Mouse (Mus musculus) left cerebral cortex, postnatal 4 days (tissue): ENCODE measurements around the gene Cxcl5. TPM values are rescaled to one million over a fixed set of nuclear protein-coding genes. Genes with fewer than 3 reads are reported as not detected.

Source experiments
- DNase-seq: peaks from one replicate; pipeline ENCODE4 v3.0.0-alpha.2; 2022
- intact Hi-C: fragments of 180-260 bp; cut with DNase I; formaldehyde crosslinking; loops from one replicate; pipeline ENCODE4 v1.15.1; 2025
- total RNA-seq, 2 experiments: library from RNA; stranded (reverse); gene quantifications; 2 replicates each; pipeline ENCODE4 v1.2.3; 2021

Gene Cxcl5
- not detected for total RNA-seq

GRCm38 (mm10) chr5:90759077-90760065 lies at the start of gene Cxcl5:
TSS of gene Cxcl5 (plus strand) at chr5:90759360.
- intact Hi-C loops: no loop called here
- DNase-seq: peak; percentile 10

DNA sequence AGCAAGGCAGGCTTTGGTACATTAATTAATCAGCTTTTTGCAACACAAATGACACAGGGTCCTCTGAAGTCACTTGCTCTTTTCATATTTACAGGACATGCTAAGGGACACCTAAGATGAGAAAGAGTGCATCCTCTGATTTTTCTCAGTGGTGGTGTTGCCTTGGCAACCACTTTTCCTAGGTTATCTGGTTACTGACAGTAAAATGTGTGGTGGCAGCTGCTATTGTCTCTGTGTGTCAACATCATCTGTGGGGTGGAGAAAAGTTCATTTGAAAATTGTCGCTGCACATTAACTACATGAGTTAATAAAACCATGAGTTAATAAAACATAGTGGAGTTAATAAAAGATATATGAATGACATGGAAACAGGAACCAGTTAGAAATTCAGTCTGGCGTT lies 47.8 kb upstream of the Cxcl5 start:
- intact Hi-C loops: no loop called here
- no peak for DNase-seq

DNA sequence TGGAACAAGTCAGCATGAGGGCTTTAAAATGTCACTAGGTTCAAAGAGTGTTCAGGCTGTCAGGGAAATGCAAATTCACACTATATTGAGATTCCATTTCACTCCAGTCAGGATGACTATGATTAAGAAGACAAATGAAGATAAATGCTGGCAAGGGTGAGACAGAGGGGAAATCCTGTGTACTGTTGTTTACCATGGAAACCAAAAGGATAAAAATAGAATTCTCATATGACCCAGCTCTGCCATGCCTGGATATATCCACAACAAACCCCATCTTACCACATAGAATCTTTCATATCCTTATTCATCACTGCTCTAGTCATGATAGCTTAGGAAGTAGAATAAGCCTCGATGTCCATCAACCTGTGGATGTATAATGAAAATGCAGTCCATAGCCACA lies 41.2 kb upstream of the Cxcl5 start:
- no peak for DNase-seq
- intact Hi-C loops: no loop called here

- DNase-seq: no peak
- intact Hi-C loops: no loop called here
Observed at GRCm38 (mm10) chr5:90722656-90723055, 36.5 kb upstream of the Cxcl5 start.

DNA sequence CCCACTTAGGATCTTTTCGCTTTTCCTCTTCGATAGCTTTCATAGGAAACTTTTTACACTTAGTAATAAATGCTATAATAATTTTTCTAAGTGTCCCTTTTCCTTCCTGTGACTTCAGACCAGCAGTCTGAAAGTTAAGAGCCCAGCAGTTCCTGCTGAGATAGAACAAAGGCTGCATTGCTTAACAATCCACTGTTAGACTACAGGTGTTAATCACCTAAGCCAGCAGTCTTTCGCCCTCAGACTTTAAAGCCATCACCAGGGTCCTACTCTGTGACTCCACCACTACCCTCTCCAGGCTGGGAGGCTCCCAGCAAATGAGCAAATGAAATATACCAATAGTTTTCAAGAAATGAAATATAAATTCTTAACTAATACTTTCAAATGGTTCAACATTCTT lies 30.9 kb upstream of the Cxcl5 start:
- no peak for DNase-seq
- intact Hi-C loops: no loop called here

DNA sequence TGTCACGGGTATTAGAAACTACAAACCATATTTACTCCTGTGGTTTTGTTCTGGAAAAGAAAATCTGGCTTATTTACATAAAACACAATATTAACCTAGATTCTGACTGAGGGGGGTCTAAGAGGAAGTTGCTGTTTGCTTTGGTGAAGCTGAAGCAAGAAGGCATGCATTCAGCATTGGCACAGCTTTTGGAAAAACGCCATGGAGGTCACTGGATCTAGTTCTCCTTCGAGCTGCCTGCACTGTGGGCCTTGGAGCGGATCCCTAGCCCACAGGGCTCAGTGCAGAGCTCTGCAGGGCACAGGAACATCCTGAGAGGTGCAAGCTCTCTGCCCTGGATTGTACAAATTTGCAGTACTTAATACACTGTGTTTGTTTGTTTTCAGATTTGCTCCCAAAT lies 27.7 kb upstream of the Cxcl5 start:
- peak; percentile 31 for DNase-seq
- intact Hi-C loops: no loop called here

DNA sequence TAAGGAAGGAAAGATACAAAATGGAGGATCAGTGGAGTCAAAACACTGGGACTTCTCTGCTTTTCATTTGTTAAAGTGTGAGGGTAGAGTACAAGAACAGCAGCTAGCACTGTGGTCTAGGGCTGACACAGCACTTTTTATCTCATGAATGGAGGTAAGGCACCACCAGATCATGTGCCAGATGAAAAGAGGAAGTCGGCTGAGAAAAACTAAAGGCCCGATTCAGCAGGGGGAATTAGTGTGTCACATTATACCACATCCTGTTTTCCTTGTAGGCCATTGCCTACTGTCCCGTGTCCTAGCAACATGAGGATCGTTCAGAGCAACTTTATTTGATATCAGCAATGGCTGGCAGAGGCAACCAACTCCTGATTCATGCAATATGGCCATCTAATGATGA lies 17.1 kb upstream of the Cxcl5 start:
- no peak for DNase-seq

DNA sequence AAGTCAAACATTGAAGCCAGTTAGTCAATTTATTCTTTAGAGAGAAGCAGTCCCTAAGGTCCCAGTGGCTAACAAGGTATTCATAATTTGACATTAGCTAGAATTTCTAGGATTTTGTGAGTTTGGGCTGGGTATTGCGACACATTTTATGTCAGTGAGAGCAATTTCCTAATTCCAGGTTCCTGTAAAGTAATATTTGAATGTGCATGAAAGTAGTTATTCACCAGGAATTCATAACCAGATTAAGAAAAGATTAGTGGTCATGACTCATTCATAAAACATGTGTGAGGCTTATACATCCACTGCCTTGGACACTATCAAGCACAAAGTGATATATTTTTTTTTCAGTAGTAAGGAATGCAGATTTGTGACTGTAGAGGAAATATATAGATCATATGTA lies 5.2 kb upstream of the Cxcl5 start:
- no peak for DNase-seq
- intact Hi-C loops: no loop called here

More for the DNA sequence above, 17.1 kb upstream of the Cxcl5 start:
- intact Hi-C loops: no loop called here

DNA sequence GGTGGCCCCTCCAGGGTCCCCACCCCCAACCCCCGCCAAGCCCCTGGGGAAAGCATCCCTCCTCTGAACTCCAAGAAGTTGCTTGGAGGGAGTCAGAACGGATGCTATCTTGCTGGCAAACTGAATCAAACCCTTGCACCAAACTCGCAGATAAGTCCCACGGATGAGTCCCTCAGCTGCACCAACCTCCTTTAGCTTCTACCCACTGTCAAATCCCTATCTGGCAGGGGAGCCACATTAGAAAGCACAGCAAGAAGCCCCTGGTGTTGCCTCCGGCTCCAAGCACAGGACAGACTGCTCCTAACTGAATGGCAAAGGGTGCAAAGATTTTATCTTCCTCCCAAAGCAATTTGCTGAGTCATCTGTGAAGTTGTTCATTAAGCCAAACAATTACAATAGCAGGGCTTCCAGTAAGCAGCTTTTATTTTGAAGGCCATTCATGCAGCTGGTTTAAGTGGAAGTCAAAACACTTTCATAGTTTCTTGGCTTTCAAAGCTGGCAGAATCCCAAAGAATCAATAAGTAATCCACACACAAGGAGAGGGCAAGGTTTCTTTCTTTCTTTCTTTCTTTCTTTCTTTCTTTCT lies 1.0 kb upstream of the Cxcl5 start:
- intact Hi-C loops: no loop called here
- no peak for DNase-seq

GRCm38 (mm10) chr5:90760303-90760702 lies 1.1 kb downstream of the Cxcl5 start:
- intact Hi-C loops: no loop called here
- no peak for DNase-seq

- no peak for DNase-seq
- intact Hi-C loops: no loop called here
Observed at GRCm38 (mm10) chr5:90760844-90761243, 1.7 kb downstream of the Cxcl5 start.

- intact Hi-C loops: no loop called here
- DNase-seq: no peak
Observed at GRCm38 (mm10) chr5:90761834-90762233, 2.7 kb downstream of the Cxcl5 start.

DNA sequence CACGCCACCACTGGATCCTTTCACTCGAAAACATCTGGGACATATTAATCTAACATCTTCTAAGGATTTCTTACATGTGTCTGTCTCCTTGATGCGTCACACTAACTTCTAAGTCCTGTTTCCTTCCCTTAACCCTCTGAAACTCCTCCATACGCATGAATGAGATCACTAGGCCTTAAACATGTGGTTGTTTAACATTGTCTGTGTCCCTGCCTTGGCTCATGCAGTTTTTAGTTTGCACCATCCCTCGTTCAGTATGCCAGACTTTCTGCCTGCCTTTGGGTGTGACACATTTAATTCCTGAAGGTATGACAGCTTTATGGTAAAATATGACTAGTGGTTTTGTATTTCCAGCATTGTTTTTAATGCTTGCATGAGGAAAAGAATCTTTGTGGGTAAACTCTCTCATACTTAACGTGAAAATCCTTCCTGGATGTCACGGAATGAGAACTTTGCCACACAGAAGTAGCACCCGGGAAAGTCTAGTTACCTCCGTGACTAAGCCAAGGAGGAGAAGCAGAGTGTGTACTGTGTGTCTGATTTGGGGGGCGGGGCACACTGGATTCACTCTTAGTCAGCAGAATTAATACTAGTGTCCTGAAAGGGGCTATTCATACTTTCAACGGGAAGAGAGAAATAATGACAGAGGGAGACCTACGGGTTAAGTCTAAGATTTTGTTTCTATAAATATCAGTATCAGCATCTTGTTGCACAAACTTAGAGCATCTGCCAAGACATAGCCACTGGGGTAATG lies 4.9 kb downstream of the Cxcl5 start:
- intact Hi-C loops: no loop called here

GRCm38 (mm10) chr5:90765821-90766606 lies 6.9 kb downstream of the Cxcl5 start:
- intact Hi-C loops: no loop called here
- no peak for DNase-seq

More for the DNA sequence above, 4.9 kb downstream of the Cxcl5 start:
- no peak for DNase-seq

- no peak for DNase-seq
- intact Hi-C loops: no loop called here
Observed at GRCm38 (mm10) chr5:90768218-90768617, 9.1 kb downstream of the Cxcl5 start, which contains the start of gene Ppbp. TSS of gene Ppbp (plus strand) at chr5:90768518.

- no peak for DNase-seq
- intact Hi-C loops: no loop called here
Observed at GRCm38 (mm10) chr5:90771369-90771768, 12.2 kb downstream of the Cxcl5 start.

DNA sequence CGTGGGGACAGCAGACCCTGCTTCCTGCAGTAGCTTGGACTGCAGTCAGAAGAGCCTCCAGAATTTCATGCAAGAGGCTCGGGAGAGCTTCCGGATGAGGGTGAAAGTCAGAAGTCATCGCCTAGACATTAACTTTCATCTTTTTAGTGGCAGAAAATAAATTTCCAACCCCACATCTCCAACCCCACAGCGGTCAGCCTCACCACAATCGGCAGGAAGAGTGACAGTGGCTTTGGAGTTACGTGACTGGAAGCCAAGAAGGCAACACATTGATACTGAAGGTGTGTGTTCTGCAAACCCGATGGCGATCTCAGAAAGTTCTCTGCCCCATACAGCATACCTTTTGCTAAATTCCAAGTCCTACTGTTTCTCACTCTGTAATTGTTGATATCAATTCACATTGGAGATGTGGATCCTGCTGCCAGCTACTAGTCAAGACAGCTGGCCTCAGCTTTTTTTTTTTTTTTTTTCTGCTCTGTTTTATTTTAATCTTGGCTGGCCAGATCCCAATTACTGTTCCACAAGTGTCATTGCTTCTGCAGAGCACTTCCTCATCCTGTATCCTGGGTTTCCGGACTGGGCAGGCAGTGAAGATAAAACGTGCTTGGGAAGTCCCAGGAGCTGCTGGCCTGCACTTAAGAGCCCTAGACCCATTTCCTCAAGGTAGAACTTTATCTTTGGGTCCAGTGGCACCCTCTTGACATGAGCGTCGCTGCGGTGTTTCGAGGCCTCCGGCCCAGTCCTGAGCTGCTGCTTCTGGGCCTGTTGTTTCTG lies 12.9 kb downstream of the Cxcl5 start, which contains the start of gene Pf4:
Gene Pf4 (plus strand): TSS at position 556 of the 774 bp plus-strand sequence.
- intact Hi-C loops: no loop called here
- DNase-seq: no peak

- DNase-seq: no peak
- intact Hi-C loops: no loop called here
Observed at GRCm38 (mm10) chr5:90775562-90775961, 16.4 kb downstream of the Cxcl5 start.

DNA sequence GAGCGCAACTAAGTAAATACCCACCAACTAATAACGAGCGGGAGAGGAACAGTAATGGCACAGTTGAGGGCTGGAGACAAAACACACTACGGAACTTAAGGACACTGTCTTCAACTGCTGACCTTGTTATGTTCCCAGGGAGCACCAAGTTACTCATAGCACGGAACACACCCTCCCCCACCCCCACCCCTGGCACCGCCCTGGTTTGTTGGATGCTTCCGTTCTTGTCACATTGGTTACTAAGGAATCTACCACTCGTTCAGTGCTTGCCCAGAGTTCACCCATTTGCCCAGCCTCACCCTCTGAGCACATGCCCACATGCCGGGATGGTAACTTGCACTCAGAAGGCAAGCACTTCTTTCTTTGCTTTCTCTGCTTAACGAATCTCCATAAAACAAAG lies 18.5 kb downstream of the Cxcl5 start:
- intact Hi-C loops: no loop called here

DNA sequence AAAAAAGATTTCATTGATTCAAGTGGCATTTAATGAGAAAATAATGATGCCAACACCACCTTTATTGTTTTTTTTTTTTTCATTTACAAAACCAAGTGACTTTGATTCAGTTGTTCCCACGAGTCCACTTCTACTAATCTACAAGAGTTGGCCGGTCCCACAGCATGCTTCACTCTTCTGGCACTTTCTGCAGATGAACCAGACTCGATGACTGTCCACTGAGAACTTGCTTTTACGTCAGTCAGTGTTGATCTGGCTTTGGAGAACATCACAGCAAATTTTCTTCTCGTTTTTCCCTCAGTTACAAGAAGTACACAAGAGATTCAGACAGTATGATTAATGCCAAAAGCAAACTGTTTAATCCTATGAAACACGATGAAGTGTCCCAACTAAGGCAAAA lies 19.7 kb downstream of the Cxcl5 start:
- no peak for DNase-seq
- intact Hi-C loops: no loop called here

More for the DNA sequence above, 18.5 kb downstream of the Cxcl5 start:
- DNase-seq: no peak
